Mouse (Mus musculus) MEL (cell line): ENCODE data around the gene Hist1h2af. TPM values are rescaled to one million over a fixed set of nuclear protein-coding genes. Genes with fewer than 3 reads are reported as not detected.
"Not testable (repeated sequence)": the region's sequence is repeated elsewhere in the genome, so short reads cannot be mapped to it uniquely, and the experiment has no call there.

ENCODE experiments used
- DNase-seq: peaks from one replicate; pipeline ENCODE4 v3.0.0; 2011; ENCODE audit warnings: low read depth, low spot score
- H3K27ac ChIP-seq: 2 replicates; pipeline ENCODE4 v1.5.1; 2012; ENCODE audit warnings: low read depth, mild to moderate bottlenecking, control low read depth, low read length, moderate library complexity; ENCODE audit not compliant: control insufficient read depth
- H3K27me3 ChIP-seq, 2 experiments: fragments of 150-350 bp in 1 of 2; sonication (generic) in 1 of 2; 2 replicates each; pipeline ENCODE4 v1.6.1; 2012; ENCODE audit warnings: low read length in 2 of 2, mild to moderate bottlenecking in 2 of 2, improper control_type of control experiment in 1 of 2, moderate library complexity in 1 of 2; ENCODE audit not compliant: insufficient read depth in 2 of 2, control insufficient read depth in 1 of 2
- H3K36me3 ChIP-seq, 2 experiments: 2 replicates each; pipeline ENCODE4 v1.6.1; 2012 to 2014; ENCODE audit warnings: low read length in 2 of 2, improper control_type of control experiment in 1 of 2, inconsistent platforms in 1 of 2, mild to moderate bottlenecking in 1 of 2; ENCODE audit not compliant: insufficient read depth in 2 of 2, control insufficient read depth in 1 of 2
- H3K4me1 ChIP-seq, 2 experiments: fragments of 150-350 bp in 1 of 2; sonication (generic) in 1 of 2; 2 replicates each; pipeline ENCODE4 v1.6.1; 2012; ENCODE audit warnings: low read length in 2 of 2, improper control_type of control experiment in 1 of 2, mild to moderate bottlenecking in 1 of 2; ENCODE audit not compliant: insufficient read depth in 2 of 2, control insufficient read depth in 1 of 2
- H3K4me3 ChIP-seq, 2 experiments: fragments of 150-350 bp in 1 of 2; sonication (generic) in 1 of 2; 2 replicates each; pipeline ENCODE4 v1.5.1; 2012; ENCODE audit warnings: low read depth in 2 of 2, low read length in 2 of 2, mild to moderate bottlenecking in 2 of 2, moderate library complexity in 2 of 2, control low read depth in 1 of 2, improper control_type of control experiment in 1 of 2; ENCODE audit not compliant: control insufficient read depth in 1 of 2, insufficient read depth in 1 of 2
- H3K79me2 ChIP-seq: 2 replicates; pipeline ENCODE4 v1.6.1; 2012; ENCODE audit warnings: mild to moderate bottlenecking, low read length, moderate library complexity; ENCODE audit not compliant: control insufficient read depth, poor library complexity, insufficient read depth
- H3K9ac ChIP-seq: 2 replicates; pipeline ENCODE4 v1.6.1; 2012; ENCODE audit warnings: low read depth, mild to moderate bottlenecking, control low read depth, low read length, moderate library complexity; ENCODE audit not compliant: control insufficient read depth, poor library complexity, severe bottlenecking
- H3K9me3 ChIP-seq: fragments of 150-350 bp; sonication (generic); replicated peaks from 2 replicates; pipeline ENCODE4 v1.6.1; 2012; ENCODE audit warnings: mild to moderate bottlenecking, low read length, improper control_type of control experiment, moderate library complexity; ENCODE audit not compliant: insufficient read depth
- MAX ChIP-seq: IDR thresholded peaks from 2 replicates; pipeline ENCODE4 v1.6.1; 2011; ENCODE audit warnings: low read length, improper control_type of control experiment
- POLR2A ChIP-seq, 2 experiments: IDR thresholded peaks; 2 replicates each; pipeline ENCODE4 v1.6.1; 2011 to 2012; ENCODE audit warnings: low read length in 2 of 2, mild to moderate bottlenecking in 2 of 2, control low read depth in 1 of 2, improper control_type of control experiment in 1 of 2, low read depth in 1 of 2, moderate library complexity in 1 of 2; ENCODE audit not compliant: control insufficient read depth in 1 of 2, insufficient read depth in 1 of 2, poor library complexity in 1 of 2
- POLR2AphosphoS5 ChIP-seq: IDR thresholded peaks from 2 replicates; pipeline ENCODE4 v1.6.1; 2012; ENCODE audit warnings: low read depth, borderline replicate concordance, mild to moderate bottlenecking, inconsistent platforms, low read length, moderate library complexity, mixed read lengths
- RAD21 ChIP-seq: IDR thresholded peaks from 2 replicates; pipeline ENCODE4 v1.6.1; 2011; ENCODE audit warnings: mild to moderate bottlenecking, low read depth, low read length, improper control_type of control experiment
- TBP ChIP-seq: IDR thresholded peaks from 2 replicates; pipeline ENCODE4 v1.8.0; 2011; ENCODE audit warnings: low read depth, low read length, improper control_type of control experiment
- UBTF ChIP-seq: IDR thresholded peaks from 2 replicates; pipeline ENCODE4 v1.6.1; 2012; ENCODE audit warnings: low read depth, mild to moderate bottlenecking, inconsistent platforms, low read length, improper control_type of control experiment, moderate library complexity, borderline replicate concordance; ENCODE audit not compliant: insufficient read depth
- polyA plus RNA-seq, 2 experiments: library from polyadenylated mRNA; stranded (reverse) in 1 of 2; unstranded in 1 of 2; fragments of >175 nt in 1 of 2; fragments of >200 nt in 1 of 2; gene quantifications; 2 replicates each; pipeline versions ENCODE4 v1.2.1 to v1.2.4; 2012; ENCODE audit warnings: low replicate concordance in 2 of 2, low read depth in 1 of 2; ENCODE audit not compliant: insufficient read length in 2 of 2, insufficient read depth in 1 of 2, missing spikeins in 1 of 2
- total RNA-seq: library from RNA; depleted of rRNA; stranded (reverse); fragments of 300-350 nt; gene quantifications from 2 replicates; pipeline ENCODE4 v1.2.3, GENCODE M21; 2012

Hist1h2af gene
- total and polyA plus RNA-seq, 3 experiments: 64.3 to 939 TPM; not detected in 1

- H3K4me1 ChIP-seq, H3K27me3 ChIP-seq, H3K79me2 ChIP-seq, H3K9me3 ChIP-seq: not testable (repeated sequence)
- H3K9ac ChIP-seq: peak overlapping the region; percentile 82
- peak; percentile 71 to 86 for TF ChIP-seq POLR2A (IDR thresholded peaks at IDR 0.05; ENCODE audit: control insufficient read depth in 1 of 2, insufficient read depth in 1 of 2, low read depth in 1 of 2, low read length in 2 of 2, poor library complexity in 1 of 2)
- peak overlapping the region; percentile 2 to 42 for H3K4me3 ChIP-seq
- peak; percentile 82 for DNase-seq
- peaks cover 0 to 21% of the 10 kb centered on the region in 2 experiments; a peak in 2 of 4 replicates for H3K36me3 ChIP-seq
- H3K27ac ChIP-seq: peak overlapping the region; percentile 98
Observed at GRCm38 (mm10) chr13:23570261-23571021, 36.7 kb downstream of the Hist1h2af start.

GRCm38 (mm10) chr13:23571022-23571503 lies 37.4 kb downstream of the Hist1h2af start, which contains the start of the genes Hist1h2ae and Hist1h2bg:
TSS of gene Hist1h2ae (minus strand) at chr13:23571220.
TSS of gene Hist1h2bg (plus strand) at chr13:23571396.
- Histone ChIP-seq H3K9ac (peak within 1 kb of the TSS; percentile 99), H3K4me1 (no peaks in the 10 kb centered on the region; a peak in 1 of 4 replicates), H3K4me3 (peak within 1 kb of the TSS; percentile 4 to 42), H3K27ac (peak within 1 kb of the TSS; percentile 98), H3K9me3 (no peaks in the 10 kb centered on the region), H3K27me3 (no peaks in the 10 kb centered on the region), H3K36me3 (peaks cover 0 to 21% of the 10 kb centered on the region in 2 experiments; a peak in 2 of 4 replicates)
- DNase-seq: peak; percentile 97
- TF ChIP-seq TBP (peak; percentile 99), MAX (no peak), RAD21 (no peak), POLR2A (IDR thresholded peaks at IDR 0.05; ENCODE audit: control insufficient read depth in 1 of 2, insufficient read depth in 1 of 2, low read depth in 1 of 2, low read length in 2 of 2, poor library complexity in 1 of 2) (peak; percentile 11 to 80; a peak in 1 of 4 replicates), POLR2AphosphoS5 (peak; percentile 95; the same call in 1 of the 2 replicates)
- TF ChIP-seq, all 39 proteins: peak for 3
- peaks cover 3% of the 10 kb centered on the region; the same call in 1 of the 2 replicates for H3K79me2 ChIP-seq

- peak overlapping the region; percentile 4 to 15; a peak in 3 of 4 replicates for H3K4me3 ChIP-seq
- not testable (repeated sequence) for H3K4me1 ChIP-seq, H3K79me2 ChIP-seq, H3K9me3 ChIP-seq, H3K27me3 ChIP-seq
- H3K27ac ChIP-seq: peak overlapping the region; percentile 98
- peak; percentile 85 for DNase-seq
- H3K36me3 ChIP-seq: peaks cover 0 to 21% of the 10 kb centered on the region in 2 experiments; a peak in 2 of 4 replicates
- TF ChIP-seq POLR2AphosphoS5 (peak; percentile 93; the same call in 1 of the 2 replicates), POLR2A (IDR thresholded peaks at IDR 0.05; ENCODE audit: control insufficient read depth in 1 of 2, insufficient read depth in 1 of 2, low read depth in 1 of 2, low read length in 2 of 2, poor library complexity in 1 of 2) (peak; percentile 91 to 95), TBP (peak; percentile 37; the same call in 1 of the 2 replicates), UBTF (peak; percentile 96; the same call in 1 of the 2 replicates)
- H3K9ac ChIP-seq: peak overlapping the region; percentile 99
Observed at GRCm38 (mm10) chr13:23571504-23572217, 38.0 kb downstream of the Hist1h2af start.
